Mouse (Mus musculus): Measurements from ENCODE around the gene Xaf1. TPM values are rescaled to one million over a fixed set of nuclear protein-coding genes. Genes with fewer than 3 reads are reported as not detected.

Gene Xaf1
- total RNA-seq (2021) = 10 to 100 TPM in 1 of 2 experiments, 1 to 10 TPM in 1; 9.5 to 10.5 TPM
- long read RNA-seq, experiment 1, partial matches to known transcripts = 2 of 4 reads
- long read RNA-seq, experiment 1, other reads (novel, unspliced or antisense) = 2 of 4 reads
- long read RNA-seq, experiment 2, partial matches to known transcripts = 0 of 3 reads
- long read RNA-seq, experiment 2, other reads (novel, unspliced or antisense) = 2 of 3 reads

GRCm38 (mm10) chr11:72301334-72301733, at the start of gene Xaf1:
TSS of gene Xaf1 (plus strand) at chr11:72301629.
- DNase-seq = peak; percentile 84 to 92

- no peak for DNase-seq
Measured at GRCm38 (mm10) chr11:72255629-72256028, 45.8 kb upstream of the Xaf1 start.

GRCm38 (mm10) chr11:72256441-72256840, 45.0 kb upstream of the Xaf1 start:
- DNase-seq = no peak

GRCm38 (mm10) chr11:72265483-72265882, 35.9 kb upstream of the Xaf1 start:
- peak in 1 of 2 experiments; percentile 10 for DNase-seq

GRCm38 (mm10) chr11:72266207-72266959, 35.0 kb upstream of the Xaf1 start:
- peak; percentile 28 to 36 for DNase-seq

- DNase-seq = no peak
Measured at GRCm38 (mm10) chr11:72266960-72267560, 34.4 kb upstream of the Xaf1 start, which contains the start of gene Slc13a5. TSS of gene Slc13a5 (minus strand) at chr11:72267222.

- DNase-seq = no peak
Measured at GRCm38 (mm10) chr11:72271761-72272160, 29.7 kb upstream of the Xaf1 start.

- no peak for DNase-seq
Measured at GRCm38 (mm10) chr11:72273341-72273740, 28.1 kb upstream of the Xaf1 start.

- DNase-seq = no peak
Measured at GRCm38 (mm10) chr11:72281143-72281851, 20.1 kb upstream of the Xaf1 start.

GRCm38 (mm10) chr11:72281852-72282400, 19.5 kb upstream of the Xaf1 start:
- no peak for DNase-seq

GRCm38 (mm10) chr11:72283486-72284224, 17.8 kb upstream of the Xaf1 start:
- no peak for DNase-seq

GRCm38 (mm10) chr11:72284532-72285182, 16.8 kb upstream of the Xaf1 start:
- no peak for DNase-seq

GRCm38 (mm10) chr11:72285971-72286480, 15.4 kb upstream of the Xaf1 start:
- DNase-seq = no peak

- DNase-seq = no peak
Measured at GRCm38 (mm10) chr11:72286651-72287050, 14.8 kb upstream of the Xaf1 start.

- no peak for DNase-seq
Measured at GRCm38 (mm10) chr11:72287126-72287525, 14.3 kb upstream of the Xaf1 start.

GRCm38 (mm10) chr11:72287543-72287942, 13.9 kb upstream of the Xaf1 start:
- no peak for DNase-seq

GRCm38 (mm10) chr11:72293116-72293515, 8.3 kb upstream of the Xaf1 start:
- DNase-seq = no peak

GRCm38 (mm10) chr11:72302230-72302629, 801 bp downstream of the Xaf1 start:
- peak; percentile 62 to 74 for DNase-seq

- DNase-seq = no peak
Measured at GRCm38 (mm10) chr11:72307461-72307860, 6.0 kb downstream of the Xaf1 start.

GRCm38 (mm10) chr11:72308982-72309381, 7.6 kb downstream of the Xaf1 start:
- peak in 1 of 2 experiments; percentile 13 for DNase-seq

GRCm38 (mm10) chr11:72310491-72310890, 9.1 kb downstream of the Xaf1 start:
- no peak for DNase-seq

Data from heart, adult 18-20 months (tissue).